Mouse (Mus musculus) midbrain, embryonic 12.5 days (tissue): Measurements from ENCODE around the gene Dchs1. TPM values are rescaled to one million over a fixed set of nuclear protein-coding genes. Genes with fewer than 3 reads are reported as not detected.

Experiments used
- ATAC-seq: fragments of 200-750 bp; cut with Nextera tagmentation; 2 replicates; pipeline ENCODE4 v1.8.0; 2017; ENCODE audit warnings: low read depth, moderate TSS enrichment, moderate library complexity; ENCODE audit not compliant: low FRiP score
- H3K27ac ChIP-seq: fragments of 300-500 bp; sonication (generic); replicated peaks from 2 replicates; pipeline ENCODE4 v1.5.1; 2016; ENCODE audit warnings: mild to moderate bottlenecking
- H3K27me3 ChIP-seq: fragments of 300-500 bp; sonication (generic); 2 replicates; pipeline ENCODE4 v1.6.1; 2016; ENCODE audit warnings: mild to moderate bottlenecking
- H3K36me3 ChIP-seq: fragments of 300-500 bp; sonication (generic); 2 replicates; pipeline ENCODE4 v1.6.1; 2016
- H3K4me1 ChIP-seq: fragments of 300-500 bp; sonication (generic); 2 replicates; pipeline ENCODE4 v1.6.1; 2016
- H3K4me2 ChIP-seq: fragments of 300-500 bp; sonication (generic); replicated peaks from 2 replicates; pipeline ENCODE4 v1.6.1; 2016; ENCODE audit warnings: mild to moderate bottlenecking, moderate library complexity
- H3K4me3 ChIP-seq: fragments of 300-500 bp; sonication (generic); 2 replicates; pipeline ENCODE4 v1.5.1; 2016; ENCODE audit warnings: mild to moderate bottlenecking
- H3K9ac ChIP-seq: fragments of 300-500 bp; sonication (generic); replicated peaks from 2 replicates; pipeline ENCODE4 v1.6.1; 2016; ENCODE audit warnings: mild to moderate bottlenecking, moderate library complexity
- H3K9me3 ChIP-seq: fragments of 300-500 bp; sonication (generic); 2 replicates; pipeline ENCODE4 v1.6.1; 2016; ENCODE audit warnings: mild to moderate bottlenecking
- WGBS: fragments of 180-500 bp; shearing (Covaris S2); methylation state at CpG from one replicate; pipeline ENCODE4 v1.1.7; 2016; 5-methylcytosine and 5-hydroxymethylcytosine counted together
- polyA plus RNA-seq: library from polyadenylated mRNA; unstranded; fragments of >200 nt; fragmentation: Nextera tagmentation; extraction: Ambion mirVana; gene quantifications from 2 replicates; pipeline ENCODE4 v1.2.1, GENCODE M21; 2016

The Dchs1 gene
- polyA plus RNA-seq, result 22.0 and 23.9 TPM in 2 replicates

GRCm38 (mm10) chr7:105787285-105788140, at the start of gene Dchs1:
Gene Dchs1 (minus strand): TSS chr7:105787654.
- peak within 1 kb of the TSS; percentile 96 for H3K27ac ChIP-seq
- no peaks in the 10 kb centered on the region for H3K27me3 ChIP-seq
- H3K9me3 ChIP-seq, result no peaks in the 10 kb centered on the region
- peaks cover 16% of the 10 kb centered on the region for H3K36me3 ChIP-seq
- peak within 1 kb of the TSS; percentile 80 for H3K4me2 ChIP-seq
- ATAC-seq, result peak; percentile 84
- peak within 1 kb of the TSS; percentile 96 for H3K4me3 ChIP-seq
- whole genome bisulfite sequencing, result 1% methylated on average over 53 of the region's 97 CpGs
- peaks cover 45% of the 10 kb centered on the region for H3K4me1 ChIP-seq
- peak within 1 kb of the TSS; percentile 100 for H3K9ac ChIP-seq

- Histone ChIP-seq H3K27me3 (no peaks in the 10 kb centered on the region), H3K9ac (no peak overlapping the region), H3K4me3 (no peak overlapping the region), H3K27ac (no peak overlapping the region), H3K4me1 (no peaks in the 10 kb centered on the region), H3K4me2 (no peak overlapping the region), H3K9me3 (no peaks in the 10 kb centered on the region), H3K36me3 (no peaks in the 10 kb centered on the region)
- WGBS, result 84% methylated on average over 7 of the region's 7 CpGs
- ATAC-seq, result no peak
These were observed 36.8 kb upstream of the Dchs1 start for GRCm38 (mm10) chr7:105824281-105824680.

- peak; percentile 52; the same call in 1 of the 2 replicates for ATAC-seq
- H3K27ac ChIP-seq, result no peak overlapping the region
- H3K36me3 ChIP-seq, result no peaks in the 10 kb centered on the region
These were observed 31.0 kb upstream of the Dchs1 start for GRCm38 (mm10) chr7:105818483-105818882.

GRCm38 (mm10) chr7:105816736-105817135, 29.3 kb upstream of the Dchs1 start:
- Histone ChIP-seq H3K4me1 (no peaks in the 10 kb centered on the region), H3K9ac (no peak overlapping the region), H3K9me3 (no peaks in the 10 kb centered on the region), H3K36me3 (no peaks in the 10 kb centered on the region), H3K27ac (no peak overlapping the region), H3K27me3 (no peaks in the 10 kb centered on the region), H3K4me2 (no peak overlapping the region), H3K4me3 (no peak overlapping the region)
- no peak for ATAC-seq

More at GRCm38 (mm10) chr7:105818483-105818882, 31.0 kb upstream of the Dchs1 start:
- Histone ChIP-seq H3K9me3 (no peaks in the 10 kb centered on the region), H3K4me2 (no peak overlapping the region), H3K4me1 (no peaks in the 10 kb centered on the region), H3K4me3 (no peak overlapping the region), H3K27me3 (no peaks in the 10 kb centered on the region), H3K9ac (no peak overlapping the region)
- WGBS, result 0% methylated on average over 1 of the region's 1 CpGs

DNA sequence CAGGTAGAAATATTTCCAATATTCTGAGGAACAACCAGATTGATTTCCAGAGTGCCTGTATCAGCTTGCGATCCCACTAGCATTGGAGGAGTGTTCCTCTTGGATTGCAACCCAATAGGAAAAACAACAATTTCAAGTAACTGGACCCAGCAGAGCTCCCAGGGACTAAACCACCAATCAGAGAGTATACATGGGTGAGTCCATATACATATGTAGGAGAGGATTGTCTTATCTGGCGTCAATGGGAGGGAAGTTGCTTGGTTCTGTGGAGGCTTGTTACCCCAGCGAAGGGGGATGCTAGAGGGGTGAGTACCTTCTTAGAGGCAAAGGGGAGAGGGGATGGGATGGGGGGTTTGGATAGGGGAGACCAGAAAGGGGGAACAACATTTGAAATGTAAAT, 25.9 kb upstream of the Dchs1 start:
- ATAC-seq, result no peak
- Histone ChIP-seq H3K4me1 (peaks cover 8% of the 10 kb centered on the region), H3K4me2 (no peak overlapping the region), H3K4me3 (no peak overlapping the region), H3K27me3 (no peaks in the 10 kb centered on the region), H3K36me3 (peaks cover 6% of the 10 kb centered on the region), H3K9ac (no peak overlapping the region), H3K27ac (no peak overlapping the region), H3K9me3 (no peaks in the 10 kb centered on the region)
- WGBS, result 85% methylated on average over 3 of the region's 3 CpGs

DNA sequence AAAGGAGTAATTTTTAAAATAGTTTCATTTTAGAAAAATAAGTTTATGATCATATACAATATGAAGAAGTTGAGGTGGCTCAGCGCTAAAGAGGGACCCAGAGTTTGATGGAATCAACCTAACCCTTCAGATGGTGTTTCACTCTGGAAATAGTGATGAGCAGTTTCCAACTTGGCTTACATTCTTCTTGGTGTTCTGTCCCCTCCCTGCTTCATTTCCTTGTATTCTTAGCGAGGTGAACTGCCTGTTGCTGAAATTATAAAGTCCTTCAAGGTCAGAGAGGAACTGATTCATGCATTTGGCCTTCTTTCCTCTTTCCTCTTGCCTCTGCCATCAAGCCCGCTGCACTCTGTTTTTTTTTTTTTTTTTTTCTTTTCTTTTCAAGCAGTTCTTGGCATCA, 25.1 kb upstream of the Dchs1 start:
- H3K4me1 ChIP-seq, result peaks cover 8% of the 10 kb centered on the region
- 77% methylated on average over 3 of the region's 3 CpGs for WGBS
- peaks cover 11% of the 10 kb centered on the region for H3K36me3 ChIP-seq
- no peak for ATAC-seq
- no peaks in the 10 kb centered on the region for H3K9me3 ChIP-seq
- H3K9ac ChIP-seq, result no peak overlapping the region
- H3K27me3 ChIP-seq, result no peaks in the 10 kb centered on the region
- no peak overlapping the region for H3K4me3 ChIP-seq
- H3K27ac ChIP-seq, result no peak overlapping the region
- H3K4me2 ChIP-seq, result no peak overlapping the region

GRCm38 (mm10) chr7:105811516-105811915, 24.1 kb upstream of the Dchs1 start:
- ATAC-seq, result peak; percentile 13
- Histone ChIP-seq H3K4me1 (peaks cover 8% of the 10 kb centered on the region), H3K4me3 (no peak overlapping the region), H3K27ac (no peak overlapping the region), H3K27me3 (no peaks in the 10 kb centered on the region), H3K9me3 (no peaks in the 10 kb centered on the region), H3K9ac (no peak overlapping the region), H3K36me3 (peaks cover 11% of the 10 kb centered on the region), H3K4me2 (no peak overlapping the region)

DNA sequence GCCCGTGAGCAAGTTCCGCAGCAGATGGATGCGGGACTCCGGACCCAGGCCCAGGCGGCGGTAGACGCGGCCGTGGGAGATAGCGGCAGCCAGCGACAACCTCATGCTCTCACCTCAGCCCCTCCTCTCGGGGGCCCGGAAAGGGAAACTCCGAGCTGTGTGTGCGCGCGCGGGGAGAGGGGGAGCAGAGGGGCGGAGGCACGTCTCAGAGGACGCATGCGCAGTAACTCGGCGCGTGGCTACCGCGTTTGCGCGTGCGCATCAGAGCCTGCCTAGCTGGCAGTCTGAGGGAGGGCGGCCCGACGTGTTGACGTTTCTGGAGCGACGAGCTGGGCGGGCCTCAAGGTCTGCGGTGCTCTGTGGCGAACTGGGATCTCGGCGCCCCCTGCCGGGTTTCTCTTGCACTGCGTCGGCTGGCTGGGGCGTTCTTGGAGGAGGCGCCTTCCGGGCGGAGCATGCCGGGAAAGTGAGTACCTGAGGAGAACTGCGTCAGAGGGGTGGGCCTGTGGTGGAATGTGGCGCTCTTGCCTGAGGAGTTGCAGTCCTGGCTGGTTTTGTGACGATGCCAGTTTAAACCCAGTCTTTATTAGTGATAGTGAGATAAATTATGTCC, 23.5 kb upstream of the Dchs1 start, which contains the start of gene Mrpl17:
Gene Mrpl17, minus strand, starts transcription at position 223 of the 613 bp plus-strand sequence.
- WGBS, result under 1% methylated on average over 52 of the region's 52 CpGs
- Histone ChIP-seq H3K4me2 (peak within 1 kb of the TSS; percentile 74), H3K36me3 (peaks cover 11% of the 10 kb centered on the region), H3K9ac (peak within 1 kb of the TSS; percentile 83), H3K27ac (peak within 1 kb of the TSS; percentile 75), H3K4me3 (peak within 1 kb of the TSS; percentile 63), H3K27me3 (no peaks in the 10 kb centered on the region), H3K9me3 (no peaks in the 10 kb centered on the region), H3K4me1 (peaks cover 8% of the 10 kb centered on the region)
- ATAC-seq, result peak; percentile 98

DNA sequence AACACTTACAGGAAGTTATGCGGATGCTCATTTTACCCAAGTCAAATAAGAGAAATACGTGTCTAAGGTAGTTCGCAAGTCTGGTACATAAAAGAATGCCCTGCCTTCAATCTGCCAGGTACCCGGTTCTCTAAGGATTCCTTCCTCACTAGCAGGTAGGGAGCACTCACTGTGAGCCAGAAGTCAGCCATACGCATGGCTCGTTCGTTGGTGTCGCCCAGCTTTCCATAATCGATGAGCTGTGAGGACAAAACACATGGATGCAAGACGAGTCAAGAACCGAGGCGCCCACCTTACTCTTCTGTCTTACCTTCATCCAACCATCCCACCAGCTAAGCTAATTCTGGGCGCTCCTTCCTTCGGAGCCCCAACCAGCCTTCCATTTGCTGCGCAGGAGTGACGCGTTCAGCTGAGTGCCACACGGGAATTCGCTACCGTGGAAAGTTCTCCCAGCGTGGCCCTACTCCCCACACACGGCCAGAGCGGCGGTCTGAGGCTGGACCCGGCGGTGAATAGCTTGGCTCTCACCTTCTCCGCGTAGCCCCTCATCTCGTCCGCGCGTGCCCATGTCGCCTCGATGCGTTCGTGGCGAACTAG, 22.9 kb upstream of the Dchs1 start:
- Histone ChIP-seq H3K9ac (peak overlapping the region; percentile 83), H3K36me3 (peaks cover 11% of the 10 kb centered on the region), H3K27me3 (no peaks in the 10 kb centered on the region), H3K27ac (peak overlapping the region; percentile 75), H3K4me3 (peak overlapping the region; percentile 63), H3K4me2 (peak overlapping the region; percentile 74), H3K9me3 (no peaks in the 10 kb centered on the region), H3K4me1 (peaks cover 8% of the 10 kb centered on the region)
- no peak; the same call in 1 of the 2 replicates for ATAC-seq
- 5% methylated on average over 37 of the region's 37 CpGs for WGBS

- no peak for ATAC-seq
- H3K27ac ChIP-seq, result peak overlapping the region; percentile 75; the same call in 1 of the 2 replicates
- WGBS, result 88% methylated on average over 7 of the region's 7 CpGs
- peak overlapping the region; percentile 63 for H3K4me3 ChIP-seq
- peaks cover 11% of the 10 kb centered on the region for H3K36me3 ChIP-seq
- H3K4me2 ChIP-seq, result peak overlapping the region; percentile 74
- H3K4me1 ChIP-seq, result peaks cover 8% of the 10 kb centered on the region
- peak overlapping the region; percentile 83 for H3K9ac ChIP-seq
- H3K9me3 ChIP-seq, result no peaks in the 10 kb centered on the region
- H3K27me3 ChIP-seq, result no peaks in the 10 kb centered on the region
These were observed 22.4 kb upstream of the Dchs1 start for GRCm38 (mm10) chr7:105809836-105810235.

- Histone ChIP-seq H3K9me3 (no peaks in the 10 kb centered on the region), H3K27me3 (no peaks in the 10 kb centered on the region), H3K4me2 (no peak overlapping the region), H3K4me1 (peaks cover 8% of the 10 kb centered on the region), H3K9ac (no peak overlapping the region), H3K36me3 (peaks cover 11% of the 10 kb centered on the region), H3K4me3 (no peak overlapping the region), H3K27ac (no peak overlapping the region)
- 97% methylated on average over 1 of the region's 1 CpGs for WGBS
- no peak for ATAC-seq
These were observed 20.9 kb upstream of the Dchs1 start for GRCm38 (mm10) chr7:105808385-105808784.

GRCm38 (mm10) chr7:105806716-105807115, 19.3 kb upstream of the Dchs1 start:
- H3K27ac ChIP-seq, result no peak overlapping the region
- ATAC-seq, result no peak

More at GRCm38 (mm10) chr7:105806716-105807115, 19.3 kb upstream of the Dchs1 start:
- H3K36me3 ChIP-seq, result peaks cover 11% of the 10 kb centered on the region
- no peak overlapping the region for H3K4me2 ChIP-seq
- no peaks in the 10 kb centered on the region for H3K9me3 ChIP-seq
- H3K27me3 ChIP-seq, result no peaks in the 10 kb centered on the region
- H3K9ac ChIP-seq, result no peak overlapping the region
- peaks cover 8% of the 10 kb centered on the region for H3K4me1 ChIP-seq
- WGBS, result 65% methylated on average over 2 of the region's 2 CpGs
- H3K4me3 ChIP-seq, result no peak overlapping the region
